Mouse (Mus musculus) brain, embryonic 14.5 days (tissue): ENCODE results near the gene Hcst.

Experiments
- CTCF ChIP-seq: fragments of 200-500 bp; IDR thresholded peaks from 2 replicates; pipeline ENCODE4 v1.5.1; 2012; ENCODE audit warnings: inconsistent platforms, mild to moderate bottlenecking, moderate library complexity, borderline replicate concordance; ENCODE audit not compliant: insufficient read depth, insufficient read length; ENCODE audit errors: extremely low read depth
- POLR2A ChIP-seq: fragments of 200-500 bp; IDR thresholded peaks from 2 replicates; pipeline ENCODE4 v1.6.1; 2012; ENCODE audit warnings: mild to moderate bottlenecking, inconsistent platforms, borderline replicate concordance; ENCODE audit not compliant: poor library complexity, insufficient read depth, insufficient read length, severe bottlenecking; ENCODE audit errors: extremely low read depth

- TF ChIP-seq CTCF (no peak), POLR2A (no peak)
Measured at GRCm38 (mm10) chr7:30380061-30380460, 39.6 kb downstream of the Hcst start.
